ENCODE assay signal across 30 mouse cellular contexts in the genomic region with DNA sequence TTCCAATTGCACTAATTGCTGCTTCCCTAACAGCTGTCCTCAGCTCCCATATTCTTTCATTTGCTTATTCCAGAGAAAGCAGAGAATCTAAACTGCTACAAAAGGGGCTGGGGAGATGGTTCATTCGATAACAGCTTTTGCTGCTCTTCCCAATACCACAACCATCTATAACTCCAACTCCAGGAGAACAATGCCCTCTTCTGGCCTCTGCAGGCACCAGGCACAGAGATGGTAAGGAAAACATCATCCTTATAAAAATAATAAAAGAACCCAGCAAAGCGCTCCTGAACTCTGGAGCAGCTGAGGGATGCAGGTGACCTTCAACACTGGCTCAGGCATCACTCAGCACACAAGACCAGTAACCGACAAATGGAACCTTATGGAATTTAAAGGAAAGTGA. TPM values are rescaled to one million over a fixed set of nuclear protein-coding genes. Genes with fewer than 3 reads are reported as not detected.
DNase-seq lines count a peak whose midpoint lies in the region; TF ChIP-seq lines count a peak whose summit lies in the region.
"Had no signal": no experiment of that assay in that cellular context is flagged by ENCODE, and none has a peak within 500 bp of the region (broad histone marks: within the 10 kb centered on the region; RNA-seq: fewer than 3 reads in every experiment).

No protein-coding gene starts in this region.

- no peak overlapping the region for H3K9ac ChIP-seq in heart, adult 2 months (ENCODE audit: low read depth, low read length)
- H3K9ac ChIP-seq: embryonic facial prominence, embryonic 15.5 days; forebrain, embryonic 12.5 days; heart, embryonic 13.5 days; limb, embryonic 15.5 days; liver, embryonic 14.5 days; lung, embryonic 14.5 days; midbrain, embryonic 15.5 days had no signal

- no peaks in the 10 kb centered on the region for H3K79me2 ChIP-seq in heart, adult 2 months (replicated peaks; ENCODE audit: control insufficient read depth, insufficient read depth, low read length)

- no peak for DNase-seq in heart, adult 2 months
- DNase-seq in heart, postnatal 25 days (ENCODE audit: low spot score) = no peak
- no peak for DNase-seq in left cerebral cortex, adult 2 months (ENCODE audit: extremely low spot score in 1 of 2, low spot score in 2 of 2)
- no peak for DNase-seq in left cerebral cortex, postnatal 25 days (ENCODE audit: low spot score in 2 of 2)
- peak; percentile 28 for DNase-seq in brain, adult 2 months (ENCODE audit: low read depth, low spot score)
- no peak for DNase-seq in adrenal gland, adult (ENCODE audit: inconsistent age in 2 of 2, low spot score in 1 of 2)
- no peak for DNase-seq in testis, postnatal 10 days (ENCODE audit: low spot score)
- DNase-seq: adrenal gland, postnatal 10 days; B cell, adult 2 months; cerebellum, adult 11-12 months; cerebellum, postnatal 14 days; gastrocnemius, postnatal 36 days; heart, postnatal 10 days; kidney, adult 9 months; kidney, postnatal 14 days; lung, embryonic 14.5 days; lung, postnatal 14 days; right cerebral cortex, adult 18-20 months; spleen, adult 18-20 months; thymus, adult 2 months; thymus, postnatal 4 days had no signal

- intact Hi-C loops in heart, adult 2 months (cut with DNase I) = no loop called here
- intact Hi-C loops in heart, postnatal 25 days (cut with DNase I) = loop anchor here (10.0 kb wide), 1 partner anchor 321 kb away; no protein-coding TSS in a partner anchor
- intact Hi-C loops in left cerebral cortex, adult 2 months (cut with DNase I) = no loop called here
- intact Hi-C loops in left cerebral cortex, postnatal 25 days (cut with DNase I) = no loop called here

- TF ChIP-seq EP300 in heart, adult 2 months (IDR thresholded peaks at IDR 0.05; ENCODE audit: insufficient read depth, low read depth, low read length) = no peak

- no peaks in the 10 kb centered on the region for H3K27me3 ChIP-seq in heart, adult 2 months (ENCODE audit: control insufficient read depth, insufficient read depth, low read length)
- H3K27me3 ChIP-seq: embryonic facial prominence, embryonic 15.5 days; forebrain, embryonic 12.5 days; heart, embryonic 13.5 days; limb, embryonic 15.5 days; midbrain, embryonic 15.5 days had no signal

- H3K4me1 ChIP-seq in heart, adult 2 months (ENCODE audit: control insufficient read depth, insufficient read depth, low read length) = no peaks in the 10 kb centered on the region
- H3K4me1 ChIP-seq: embryonic facial prominence, embryonic 10.5 days; embryonic facial prominence, embryonic 15.5 days; forebrain, embryonic 12.5 days; heart, embryonic 13.5 days; hindbrain, embryonic 10.5 days; limb, embryonic 10.5 days; limb, embryonic 15.5 days; midbrain, embryonic 15.5 days had no signal

- WGBS in heart, adult 2 months = 90% methylated on average over 3 of the region's 3 CpGs

- TF ChIP-seq POLR2A in heart, adult 2 months (IDR thresholded peaks at IDR 0.05; ENCODE audit: insufficient read depth, low read depth, low read length) = no peak

- TF ChIP-seq CTCF in heart, adult 2 months (IDR thresholded peaks at IDR 0.05) = peak; percentile 21; the same call in 1 of the 2 replicates
- TF ChIP-seq CTCF in left cerebral cortex, adult 2 months (IDR thresholded peaks at IDR 0.05) = peak; percentile 24

- H3K4me3 ChIP-seq in heart, adult 2 months = no peak overlapping the region
- H3K4me3 ChIP-seq in left cerebral cortex, adult 2 months = no peak overlapping the region
- H3K4me3 ChIP-seq: embryonic facial prominence, embryonic 10.5 days; embryonic facial prominence, embryonic 15.5 days; forebrain, embryonic 12.5 days; heart, embryonic 13.5 days; hindbrain, embryonic 10.5 days; limb, embryonic 10.5 days; limb, embryonic 15.5 days; midbrain, embryonic 15.5 days had no signal

- no peak overlapping the region for H3K27ac ChIP-seq in heart, adult 2 months
- H3K27ac ChIP-seq in left cerebral cortex, adult 2 months = no peak overlapping the region
- H3K27ac ChIP-seq: embryonic facial prominence, embryonic 10.5 days; embryonic facial prominence, embryonic 15.5 days; forebrain, embryonic 12.5 days; heart, embryonic 13.5 days; hindbrain, embryonic 10.5 days; limb, embryonic 10.5 days; limb, embryonic 15.5 days; liver, embryonic 14.5 days; midbrain, embryonic 15.5 days had no signal

- peaks cover 2% of the 10 kb centered on the region for H3K36me3 ChIP-seq in heart, adult 2 months (ENCODE audit: control insufficient read depth, insufficient read depth, low read length)

RNA-seq across cellular contexts. Expression of gene Bms1, which starts 33.3 kb away (rescaled TPM):
- 10 to 100 TPM; 19.3 to 22.4 TPM for total RNA-seq in heart, adult 2 months (2021)
- 3.9 and 7.0 TPM in 2 replicates for polyA plus RNA-seq in heart, adult 2 months (2012; rRNA removed)
- 10 to 100 TPM; 22.0 to 24.7 TPM for total RNA-seq in heart, postnatal 25 days (2021)
- 10 to 100 TPM; 28.7 to 31.2 TPM for total RNA-seq in left cerebral cortex, adult 2 months (2021)
- 10 to 100 TPM; 31.5 to 32.6 TPM for total RNA-seq in left cerebral cortex, postnatal 25 days (2021)
